Mouse (Mus musculus) spleen, embryonic (tissue): ENCODE measurements around the gene Gm49358.

ENCODE experiments used
- CTCF ChIA-PET: fragments of 350-600 bp; sonication (Branson Sonifier 250); formaldehyde crosslinking; loops from one replicate; lab custom pipeline; 2022; lab: Charles Lee

The Gm49358 gene

GRCm38 (mm10) chr10:86777614-86778319 lies 14.0 kb downstream of the Gm49358 start:
- CTCF ChIA-PET, result interaction anchor here (1.4 kb wide), 1 partner anchor 10 kb away, joined by 3 read pairs; no protein-coding TSS in a partner anchor

- CTCF ChIA-PET, result interaction anchor here (1.4 kb wide), 1 partner anchor 11 kb away, joined by 3 read pairs; no protein-coding TSS in a partner anchor
These were observed 14.8 kb downstream of the Gm49358 start, which contains the start of gene Nt5dc3 for GRCm38 (mm10) chr10:86778398-86779116. Nt5dc3 (plus strand) TSS chr10:86779005.

- CTCF ChIA-PET, result no interaction called here
These were observed 15.5 kb downstream of the Gm49358 start for GRCm38 (mm10) chr10:86779117-86779755.

GRCm38 (mm10) chr10:86779816-86780500 lies 16.2 kb downstream of the Gm49358 start:
- CTCF ChIA-PET, result no interaction called here

- CTCF ChIA-PET, result no interaction called here
These were observed 17.9 kb downstream of the Gm49358 start for GRCm38 (mm10) chr10:86781641-86782040.

- CTCF ChIA-PET, result no interaction called here
These were observed 18.9 kb downstream of the Gm49358 start for GRCm38 (mm10) chr10:86782656-86783055.

- CTCF ChIA-PET, result no interaction called here
These were observed 19.8 kb downstream of the Gm49358 start for GRCm38 (mm10) chr10:86783561-86783960.

- CTCF ChIA-PET, result no interaction called here
These were observed 20.4 kb downstream of the Gm49358 start for GRCm38 (mm10) chr10:86784126-86784675.

GRCm38 (mm10) chr10:86785396-86785795 lies 21.6 kb downstream of the Gm49358 start:
- CTCF ChIA-PET, result no interaction called here

GRCm38 (mm10) chr10:86786083-86786482 lies 22.3 kb downstream of the Gm49358 start:
- CTCF ChIA-PET, result no interaction called here

GRCm38 (mm10) chr10:86788193-86788592 lies 24.4 kb downstream of the Gm49358 start:
- CTCF ChIA-PET, result no interaction called here

- CTCF ChIA-PET, result no interaction called here
These were observed 25.4 kb downstream of the Gm49358 start for GRCm38 (mm10) chr10:86789146-86789672.

- CTCF ChIA-PET, result no interaction called here
These were observed 27.9 kb downstream of the Gm49358 start for GRCm38 (mm10) chr10:86791507-86792184.

GRCm38 (mm10) chr10:86793509-86793951 lies 29.8 kb downstream of the Gm49358 start:
- CTCF ChIA-PET, result no interaction called here

GRCm38 (mm10) chr10:86794196-86794595 lies 30.4 kb downstream of the Gm49358 start:
- CTCF ChIA-PET, result no interaction called here

GRCm38 (mm10) chr10:86794794-86795535 lies 31.2 kb downstream of the Gm49358 start:
- CTCF ChIA-PET, result no interaction called here

- CTCF ChIA-PET, result no interaction called here
These were observed 32.4 kb downstream of the Gm49358 start for GRCm38 (mm10) chr10:86796073-86796741.

- CTCF ChIA-PET, result no interaction called here
These were observed 43.6 kb downstream of the Gm49358 start for GRCm38 (mm10) chr10:86807362-86807761.
